Mouse (Mus musculus): Measurements from ENCODE around the gene Dpm2.

The Dpm2 gene

GRCm38 (mm10) chr2:32620682-32621516 is 50.2 kb downstream of the Dpm2 start:
- H3K4me3 ChIP-seq (replicated peaks; ENCODE audit: low read length) = no peak overlapping the region
- TF ChIP-seq POU5F1 (IDR thresholded peaks at IDR 0.05; ENCODE audit: borderline replicate concordance, low read length) (no peak), CTCF (conservative IDR thresholded peaks at IDR 0.05; ENCODE audit: low read length) (no peak), NANOG (IDR thresholded peaks at IDR 0.05; ENCODE audit: borderline replicate concordance, low read length) (no peak)

DNA sequence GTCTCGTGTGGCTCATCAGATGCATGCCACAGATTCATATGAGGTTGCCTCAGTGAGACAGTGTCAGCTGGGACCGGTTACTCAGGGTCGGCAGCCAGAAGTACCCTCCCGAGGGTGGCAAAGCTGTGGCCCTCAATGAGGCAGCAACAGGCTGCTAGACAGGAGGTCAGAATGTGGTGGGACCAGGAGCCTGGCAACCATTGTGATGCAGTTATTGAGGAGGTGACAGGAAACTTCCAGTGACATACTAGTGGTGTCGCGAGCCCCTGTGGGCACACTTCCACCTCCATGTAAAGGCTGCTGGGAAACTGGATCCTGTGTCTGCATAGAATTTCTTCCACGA is 50.8 kb downstream of the Dpm2 start, which contains the start of gene Ak1:
Gene Ak1, plus strand, starts transcription at position 242 of the 343 bp plus-strand sequence.
- H3K9me3 ChIP-seq (ENCODE audit: low read length) = peaks cover 7% of the 10 kb centered on the region
- no peak within 1 kb of the TSS for H3K4me3 ChIP-seq (replicated peaks; ENCODE audit: low read length)
- no peak for TF ChIP-seq POU5F1 (IDR thresholded peaks at IDR 0.05; ENCODE audit: borderline replicate concordance, low read length)
- TF ChIP-seq CTCF (conservative IDR thresholded peaks at IDR 0.05; ENCODE audit: low read length) = no peak
- no peak for TF ChIP-seq NANOG (IDR thresholded peaks at IDR 0.05; ENCODE audit: borderline replicate concordance, low read length)
- H3K36me3 ChIP-seq (ENCODE audit: insufficient read depth, low read length) = peaks cover 41% of the 10 kb centered on the region
- H3K4me1 ChIP-seq (replicated peaks; ENCODE audit: low read depth, low read length) = peaks cover 64% of the 10 kb centered on the region
- H3K27me3 ChIP-seq (ENCODE audit: insufficient read depth, low read length) = no peaks in the 10 kb centered on the region

More at GRCm38 (mm10) chr2:32620682-32621516, 50.2 kb downstream of the Dpm2 start:
- H3K27me3 ChIP-seq (ENCODE audit: insufficient read depth, low read length) = no peaks in the 10 kb centered on the region
- peaks cover 58% of the 10 kb centered on the region for H3K4me1 ChIP-seq (replicated peaks; ENCODE audit: low read depth, low read length)
- peaks cover 7% of the 10 kb centered on the region for H3K9me3 ChIP-seq (ENCODE audit: low read length)
- H3K36me3 ChIP-seq (ENCODE audit: insufficient read depth, low read length) = peaks cover 47% of the 10 kb centered on the region

All from E14TG2a.4 (cell line).